ENCODE assay signal across 12 mouse cellular contexts in genomic region chr11:5502351-5503051, GRCm38 (mm10). TPM values are rescaled to one million over a fixed set of nuclear protein-coding genes. Genes with fewer than 3 reads are reported as not detected.
DNase-seq lines count a peak whose midpoint lies in the region; ATAC-seq and TF ChIP-seq lines count a peak whose summit lies in the region.
"Had no signal": no experiment of that assay in that cellular context is flagged by ENCODE, and none has a peak within 500 bp of the region (broad histone marks: within the 10 kb centered on the region; RNA-seq: fewer than 3 reads in every experiment).

No protein-coding gene starts in this region.

- DNase-seq in heart, adult 11 months: peak; percentile 91
- no peak for DNase-seq in heart, postnatal 4 days
- no peak for DNase-seq in Patski (ENCODE audit: low read depth, low spot score)
- DNase-seq in liver, embryonic 11.5 days (ENCODE audit: low spot score): no peak
- peak; percentile 52 to 73 for DNase-seq in monocyte, adult 2 months (ENCODE audit: low read depth in 1 of 2, low spot score in 2 of 2)
- no peak for DNase-seq in kidney, adult 9 months
- no peak for DNase-seq in left cerebral cortex, postnatal 10 days (ENCODE audit: extremely low spot score in 1 of 2, low spot score in 2 of 2)
- no peak for DNase-seq in right cerebral cortex, postnatal 14 days

- in situ Hi-C loops in Patski (cut with MboI; ENCODE audit: low pct_unique_long_range_greater_than_20kb): no loop called here

- ATAC-seq in Patski: peak; percentile 85
- no peak for ATAC-seq in liver, embryonic 11.5 days (replicated peaks; ENCODE audit: low FRiP score)

- CTCF ChIA-PET in Patski (lab: Charles Lee): no interaction called here

- POLR2A ChIA-PET in Patski (lab: Charles Lee): no interaction called here

- no peak overlapping the region for H3K4me2 ChIP-seq in liver, embryonic 11.5 days
- H3K4me2 ChIP-seq: embryonic facial prominence, embryonic 12.5 days; midbrain, embryonic 12.5 days had no signal

- H3K9me3 ChIP-seq in liver, embryonic 11.5 days (ENCODE audit: control insufficient read depth, low read length): no peaks in the 10 kb centered on the region
- H3K9me3 ChIP-seq: embryonic facial prominence, embryonic 12.5 days; midbrain, embryonic 12.5 days had no signal

- no peaks in the 10 kb centered on the region for H3K27me3 ChIP-seq in Patski
- H3K27me3 ChIP-seq in liver, embryonic 11.5 days (replicated peaks; ENCODE audit: control insufficient read depth, insufficient read depth, low read length): no peaks in the 10 kb centered on the region
- H3K27me3 ChIP-seq: CH12.LX; embryonic facial prominence, embryonic 12.5 days; midbrain, embryonic 12.5 days had no signal

- H3K9ac ChIP-seq in liver, embryonic 11.5 days (ENCODE audit: low read depth, low read length): 0 out of 2 replicates have a peak overlapping the region, but pooled peaks have one; percentile 7
- H3K9ac ChIP-seq: embryonic facial prominence, embryonic 12.5 days; midbrain, embryonic 12.5 days had no signal

- no peak overlapping the region for H3K27ac ChIP-seq in liver, embryonic 11.5 days (ENCODE audit: low read depth, low read length)
- H3K27ac ChIP-seq: embryonic facial prominence, embryonic 12.5 days; kidney, postnatal 0 days; midbrain, embryonic 12.5 days had no signal

- WGBS in liver, embryonic 11.5 days: 78% methylated on average over 10 of the region's 10 CpGs

- H3K36me3 ChIP-seq in liver, embryonic 11.5 days (ENCODE audit: control insufficient read depth, insufficient read depth, low read length): no peaks in the 10 kb centered on the region
- H3K36me3 ChIP-seq: embryonic facial prominence, embryonic 12.5 days; midbrain, embryonic 12.5 days had no signal

- H3K4me3 ChIP-seq in liver, embryonic 11.5 days (ENCODE audit: low read depth, low read length): no peak overlapping the region
- H3K4me3 ChIP-seq: embryonic facial prominence, embryonic 12.5 days; midbrain, embryonic 12.5 days had no signal

- TF ChIP-seq CTCF in Patski (IDR thresholded peaks at IDR 0.05): no peak

- H3K4me1 ChIP-seq in liver, embryonic 11.5 days (replicated peaks; ENCODE audit: control insufficient read depth, insufficient read depth, low read length): peaks cover 6% of the 10 kb centered on the region
- H3K4me1 ChIP-seq: embryonic facial prominence, embryonic 12.5 days; midbrain, embryonic 12.5 days had no signal

- intact Hi-C loops in left cerebral cortex, postnatal 10 days (cut with DNase I): no loop called here

RNA-seq across cellular contexts. Expression of gene Xbp1, which starts 18.0 kb away (rescaled TPM):
- 10 to 100 TPM; 51.2 to 65.4 TPM for total RNA-seq in heart, postnatal 4 days (2021)
- polyA plus RNA-seq in Patski (2021): 115 TPM
- polyA plus RNA-seq in liver, embryonic 11.5 days (2014; fragmentation: Nextera tagmentation; extraction: Ambion mirVana): 149 TPM in 2 replicates
- 10 to 100 TPM; 68.5 to 76.6 TPM for total RNA-seq in left cerebral cortex, postnatal 10 days (2021)

RNA-seq across cellular contexts. Expression of gene Ccdc117, which starts 39.5 kb away (rescaled TPM):
- total RNA-seq in heart, postnatal 4 days (2021): 10 to 100 TPM; 11.3 to 14.1 TPM
- polyA plus RNA-seq in Patski (2021): 17.8 TPM
- 22.3 and 24.6 TPM in 2 replicates for polyA plus RNA-seq in liver, embryonic 11.5 days (2014; fragmentation: Nextera tagmentation; extraction: Ambion mirVana)
- total RNA-seq in left cerebral cortex, postnatal 10 days (2021): 10 to 100 TPM in 1 of 2 experiments, 1 to 10 TPM in 1; 9.1 to 10.3 TPM

RNA-seq across cellular contexts. Expression of gene Znrf3, which starts 57.9 kb away (rescaled TPM):
- total RNA-seq in heart, postnatal 4 days (2021): 10 to 100 TPM; 15.2 to 18.0 TPM
- polyA plus RNA-seq in Patski (2021): 10.7 TPM
- polyA plus RNA-seq in liver, embryonic 11.5 days (2014; fragmentation: Nextera tagmentation; extraction: Ambion mirVana): 9.0 and 9.1 TPM in 2 replicates
- 10 to 100 TPM; 22.0 to 25.1 TPM for total RNA-seq in left cerebral cortex, postnatal 10 days (2021)

Comparison
In these comparisons a context has a peak if more than half of its experiments do, and no peak if none do; other contexts are left out.
1. DNase-seq: peak in heart, adult 11 months (single experiment) and monocyte, adult 2 months (2 of 2); none in heart, postnatal 4 days (single experiment), Patski (single experiment), liver, embryonic 11.5 days (single experiment), kidney, adult 9 months (single experiment), left cerebral cortex, postnatal 10 days (0 of 2) and right cerebral cortex, postnatal 14 days (single experiment).